Mouse (Mus musculus) hindbrain, embryonic 11.5 days (tissue): Measurements from ENCODE around the gene Gm28047. TPM values are rescaled to one million over a fixed set of nuclear protein-coding genes. Genes with fewer than 3 reads are reported as not detected.

Source experiments
- ATAC-seq: fragments of 200-750 bp; cut with Nextera tagmentation; 2 replicates; pipeline ENCODE4 v1.8.0; 2017; ENCODE audit warnings: mild to moderate bottlenecking, moderate TSS enrichment, moderate library complexity; ENCODE audit not compliant: low FRiP score
- DNase-seq: peaks from one replicate; pipeline ENCODE4 v3.0.0-alpha.2; 2015; ENCODE audit warnings: low spot score
- H3K27ac ChIP-seq: fragments of 300-500 bp; sonication (generic); 2 replicates; pipeline ENCODE4 v1.5.1; 2014; ENCODE audit warnings: mild to moderate bottlenecking, low read depth, low read length
- H3K27me3 ChIP-seq: fragments of 300-500 bp; sonication (generic); 2 replicates; pipeline ENCODE4 v1.6.1; 2014; ENCODE audit warnings: mild to moderate bottlenecking, low read length, moderate library complexity, mixed read lengths; ENCODE audit not compliant: control insufficient read depth, insufficient read depth
- H3K36me3 ChIP-seq: fragments of 300-500 bp; sonication (generic); 2 replicates; pipeline ENCODE4 v1.6.1; 2014; ENCODE audit warnings: mild to moderate bottlenecking, low read length, moderate library complexity, mixed read lengths; ENCODE audit not compliant: control insufficient read depth, insufficient read depth
- H3K4me1 ChIP-seq: fragments of 300-500 bp; sonication (generic); replicated peaks from 2 replicates; pipeline ENCODE4 v1.6.1; 2014; ENCODE audit warnings: low read length, mixed read lengths; ENCODE audit not compliant: control insufficient read depth, insufficient read depth
- H3K4me2 ChIP-seq: fragments of 300-500 bp; sonication (generic); replicated peaks from 2 replicates; pipeline ENCODE4 v1.6.1; 2014; ENCODE audit warnings: mild to moderate bottlenecking, low read depth, low read length
- H3K4me3 ChIP-seq: fragments of 300-500 bp; sonication (generic); 2 replicates; pipeline ENCODE4 v1.5.1; 2014; ENCODE audit warnings: low read depth, low read length
- H3K9ac ChIP-seq: fragments of 300-500 bp; sonication (generic); 2 replicates; pipeline ENCODE4 v1.6.1; 2014; ENCODE audit warnings: low read depth, low read length
- H3K9me3 ChIP-seq: fragments of 300-500 bp; sonication (generic); 2 replicates; pipeline ENCODE4 v1.6.1; 2016; ENCODE audit warnings: low read length; ENCODE audit not compliant: control insufficient read depth
- WGBS: fragments of 180-500 bp; shearing (Covaris S2); extraction: QIAGEN DNeasy Blood & Tissue Kit; methylation state at CpG from one replicate; pipeline ENCODE4 v1.1.7; 2014; 5-methylcytosine and 5-hydroxymethylcytosine counted together
- polyA plus RNA-seq: library from polyadenylated mRNA; unstranded; fragments of >200 nt; fragmentation: Nextera tagmentation; extraction: Ambion mirVana; gene quantifications from 2 replicates; pipeline ENCODE4 v1.2.1, GENCODE M21; 2014

Gene Gm28047
- polyA plus RNA-seq, 1 experiment from 2014 or later: 0.93 TPM

DNA sequence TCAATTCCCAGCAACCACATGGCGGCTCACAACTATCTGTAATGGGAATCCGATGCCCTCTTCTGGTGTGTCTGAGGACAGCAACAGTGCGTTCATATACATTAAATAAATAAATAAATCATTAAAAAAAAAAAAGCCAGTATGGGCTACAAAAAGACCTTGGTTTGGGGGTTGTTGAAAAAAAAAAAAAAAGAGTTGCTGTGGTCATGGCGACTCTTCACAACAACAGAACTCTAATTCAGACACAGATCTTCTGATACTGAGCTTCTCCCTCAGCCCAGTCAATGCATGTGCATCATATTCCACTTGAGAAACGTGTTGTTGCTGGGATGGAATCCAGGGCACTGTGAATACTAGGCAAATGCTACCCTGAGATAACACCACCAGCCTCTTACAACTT, 72.3 kb downstream of the Gm28047 start:
- Histone ChIP-seq H3K4me2 (no peak overlapping the region), H3K4me1 (no peaks in the 10 kb centered on the region), H3K27ac (no peak overlapping the region), H3K36me3 (peaks cover 2% of the 10 kb centered on the region; the same call in 1 of the 2 replicates), H3K27me3 (no peaks in the 10 kb centered on the region), H3K4me3 (no peak overlapping the region), H3K9ac (no peak overlapping the region), H3K9me3 (no peaks in the 10 kb centered on the region)
- no peak for ATAC-seq
- WGBS: 97% methylated on average over 5 of the region's 5 CpGs
- no peak for DNase-seq

- ATAC-seq (no peak), DNase-seq (no peak)
- H3K36me3 ChIP-seq: 0 out of 2 replicates have a peak, but pooled peaks cover 2% of the 10 kb centered on the region
- no peak overlapping the region for H3K4me2 ChIP-seq
- 93% methylated on average over 3 of the region's 3 CpGs for WGBS
- no peaks in the 10 kb centered on the region for H3K9me3 ChIP-seq
- no peak overlapping the region for H3K4me3 ChIP-seq
- no peak overlapping the region for H3K27ac ChIP-seq
- no peak overlapping the region for H3K9ac ChIP-seq
- H3K27me3 ChIP-seq: no peaks in the 10 kb centered on the region
- H3K4me1 ChIP-seq: no peaks in the 10 kb centered on the region
These were observed 77.4 kb downstream of the Gm28047 start for GRCm38 (mm10) chr15:102547478-102547877.

GRCm38 (mm10) chr15:102546677-102547427, 78.0 kb downstream of the Gm28047 start:
- H3K4me1 ChIP-seq: no peaks in the 10 kb centered on the region
- no peak overlapping the region for H3K27ac ChIP-seq
- no peaks in the 10 kb centered on the region for H3K9me3 ChIP-seq
- DNase-seq: no peak
- no peak for ATAC-seq
- no peaks in the 10 kb centered on the region for H3K27me3 ChIP-seq
- 97% methylated on average over 3 of the region's 3 CpGs for WGBS
- H3K4me3 ChIP-seq: no peak overlapping the region
- H3K36me3 ChIP-seq: 0 out of 2 replicates have a peak, but pooled peaks cover 2% of the 10 kb centered on the region
- H3K4me2 ChIP-seq: no peak overlapping the region
- no peak overlapping the region for H3K9ac ChIP-seq

DNA sequence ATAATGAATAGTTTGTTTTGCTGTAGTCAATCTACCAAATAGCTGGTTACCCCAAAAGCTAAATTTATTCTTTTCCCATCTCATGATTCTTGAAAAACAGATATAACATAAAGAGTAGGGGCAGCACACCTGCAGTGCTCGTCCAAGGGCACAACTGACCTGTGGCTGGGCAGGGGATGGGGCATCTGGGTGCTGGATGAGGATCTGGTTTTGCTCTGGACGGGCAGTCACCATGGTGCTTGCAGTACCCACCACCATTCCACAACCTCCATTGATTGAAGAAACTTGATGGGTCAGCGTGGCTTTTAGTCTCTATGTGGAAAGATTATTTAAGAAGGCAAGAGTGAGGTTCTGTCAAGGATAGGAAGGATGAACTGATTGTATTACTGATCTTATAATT, 78.6 kb downstream of the Gm28047 start:
- 87% methylated on average over 3 of the region's 3 CpGs for WGBS
- no peaks in the 10 kb centered on the region for H3K9me3 ChIP-seq
- no peak for DNase-seq
- H3K4me3 ChIP-seq: no peak overlapping the region
- no peak overlapping the region for H3K9ac ChIP-seq
- 0 out of 2 replicates have a peak, but pooled peaks cover 2% of the 10 kb centered on the region for H3K36me3 ChIP-seq
- H3K4me2 ChIP-seq: no peak overlapping the region
- no peak overlapping the region for H3K27ac ChIP-seq
- H3K4me1 ChIP-seq: no peaks in the 10 kb centered on the region
- no peaks in the 10 kb centered on the region for H3K27me3 ChIP-seq
- no peak for ATAC-seq

DNA sequence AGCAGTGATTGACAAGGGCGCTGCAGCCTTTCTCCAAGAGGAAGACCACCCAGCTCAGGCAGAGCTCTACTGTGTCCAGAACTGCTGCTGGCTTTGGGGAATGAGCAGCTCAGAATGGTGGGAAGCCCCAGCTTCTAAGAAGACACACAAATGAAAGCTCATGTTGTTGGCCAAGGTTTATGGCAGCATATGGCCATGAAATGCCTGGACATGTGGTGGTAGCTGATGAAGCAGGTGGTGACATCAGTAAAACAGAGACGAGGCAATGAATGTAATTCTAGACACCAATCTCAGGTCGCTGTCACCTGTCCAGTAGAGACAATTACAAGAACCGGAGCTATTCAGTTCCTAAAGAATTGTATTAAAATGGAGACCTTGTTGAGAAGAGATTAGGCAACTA, 80.1 kb downstream of the Gm28047 start:
- H3K9me3 ChIP-seq: no peaks in the 10 kb centered on the region
- H3K27me3 ChIP-seq: no peaks in the 10 kb centered on the region
- H3K9ac ChIP-seq: no peak overlapping the region
- H3K27ac ChIP-seq: no peak overlapping the region
- 89% methylated on average over 4 of the region's 4 CpGs for WGBS
- no peaks in the 10 kb centered on the region for H3K4me1 ChIP-seq
- H3K4me3 ChIP-seq: no peak overlapping the region
- no peak overlapping the region for H3K4me2 ChIP-seq
- 0 out of 2 replicates have a peak, but pooled peaks cover 2% of the 10 kb centered on the region for H3K36me3 ChIP-seq
- DNase-seq: no peak
- no peak for ATAC-seq

DNA sequence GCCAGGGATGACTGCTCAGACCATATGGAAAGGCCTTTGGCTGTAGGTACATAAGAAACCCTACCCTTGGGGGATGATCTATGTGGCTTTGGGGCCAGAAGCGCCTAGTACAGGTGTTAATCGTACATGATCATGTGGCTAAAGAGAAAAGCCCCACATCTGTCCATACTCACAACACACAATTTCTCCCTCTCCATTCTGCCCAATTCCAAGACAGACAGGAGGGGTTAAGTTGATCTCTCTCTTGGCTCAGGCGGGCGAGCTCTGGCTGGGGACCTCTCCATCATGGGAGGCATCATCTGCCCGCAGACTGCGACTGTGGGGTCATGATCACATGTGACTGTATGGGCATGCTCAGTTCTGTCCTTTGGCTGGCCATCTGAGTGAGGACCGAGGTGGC, 90.9 kb downstream of the Gm28047 start:
- Histone ChIP-seq H3K4me2 (no peak overlapping the region), H3K4me3 (no peak overlapping the region), H3K4me1 (no peaks in the 10 kb centered on the region), H3K36me3 (no peaks in the 10 kb centered on the region), H3K9me3 (no peaks in the 10 kb centered on the region), H3K9ac (no peak overlapping the region), H3K27ac (no peak overlapping the region), H3K27me3 (no peaks in the 10 kb centered on the region)
- WGBS: 96% methylated on average over 7 of the region's 7 CpGs
- DNase-seq (no peak), ATAC-seq (no peak)

GRCm38 (mm10) chr15:102532106-102532900, 92.6 kb downstream of the Gm28047 start:
- ATAC-seq (no peak), DNase-seq (no peak)
- 91% methylated on average over 3 of the region's 3 CpGs for WGBS
- Histone ChIP-seq H3K27ac (no peak overlapping the region), H3K36me3 (no peaks in the 10 kb centered on the region), H3K9ac (no peak overlapping the region), H3K27me3 (no peaks in the 10 kb centered on the region), H3K4me2 (no peak overlapping the region), H3K4me3 (no peak overlapping the region), H3K4me1 (no peaks in the 10 kb centered on the region), H3K9me3 (no peaks in the 10 kb centered on the region)

DNA sequence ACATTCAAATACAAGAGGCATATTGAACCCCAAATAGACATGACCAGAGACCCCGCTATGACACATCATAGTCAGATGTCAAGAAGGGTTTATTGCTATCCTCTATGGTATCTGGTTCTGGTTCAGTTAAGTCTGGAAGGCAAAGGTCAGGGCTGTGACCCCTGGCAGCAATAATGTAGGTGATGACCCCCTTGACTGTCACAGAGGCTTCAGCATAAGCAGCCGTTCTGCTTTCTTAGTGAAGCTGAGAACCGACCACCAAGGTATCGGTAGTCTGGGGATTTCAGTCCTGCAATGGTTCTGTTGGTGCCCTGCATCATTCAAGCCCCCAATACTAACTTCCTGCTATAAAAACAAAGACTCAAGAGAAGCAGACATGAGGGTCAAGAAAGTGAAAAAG, 93.3 kb downstream of the Gm28047 start:
- Histone ChIP-seq H3K4me3 (no peak overlapping the region), H3K4me1 (no peaks in the 10 kb centered on the region), H3K4me2 (no peak overlapping the region), H3K9ac (no peak overlapping the region), H3K27ac (no peak overlapping the region), H3K27me3 (no peaks in the 10 kb centered on the region), H3K9me3 (no peaks in the 10 kb centered on the region), H3K36me3 (no peaks in the 10 kb centered on the region)
- DNase-seq: no peak
- 89% methylated on average over 4 of the region's 4 CpGs for WGBS
- ATAC-seq: no peak
